Mouse (Mus musculus) lung, adult 2 months (tissue): Measurements from ENCODE around the gene Slf2.

ENCODE experiments used
- CTCF ChIP-seq: fragments of 200-500 bp; IDR thresholded peaks from 2 replicates; pipeline ENCODE4 v1.5.1; 2011; ENCODE audit warnings: mild to moderate bottlenecking, low read length, control low read depth; ENCODE audit not compliant: insufficient read depth
- POLR2A ChIP-seq: fragments of 200-500 bp; IDR thresholded peaks from 2 replicates; pipeline ENCODE4 v1.6.1; 2011; ENCODE audit warnings: low read depth, mild to moderate bottlenecking, control low read depth, low read length, borderline replicate concordance; ENCODE audit errors: extremely low read depth

GRCm38 (mm10) chr19:44977148-44977547 is 46.2 kb downstream of the Slf2 start:
- no peak for TF ChIP-seq CTCF
- no peak for TF ChIP-seq POLR2A
